Mouse (Mus musculus): ENCODE measurements around the gene Hsf4.
"Not testable (repeated sequence)": the region's sequence is repeated elsewhere in the genome, so short reads cannot be mapped to it uniquely, and the experiment has no call there.

The Hsf4 gene

GRCm38 (mm10) chr8:105286907-105287306 lies 17.3 kb downstream of the Hsf4 start:
- DNase-seq, result no peak

GRCm38 (mm10) chr8:105288231-105288630 lies 18.6 kb downstream of the Hsf4 start:
- DNase-seq, result no peak

GRCm38 (mm10) chr8:105288958-105289732 lies 19.5 kb downstream of the Hsf4 start:
- peak; percentile 96 to 97 for DNase-seq

GRCm38 (mm10) chr8:105289805-105290460 lies 20.3 kb downstream of the Hsf4 start, which contains the start of gene 4931428F04Rik:
TSS of gene 4931428F04Rik (minus strand) at chr8:105289864.
- DNase-seq, result peak; percentile 63 to 74

- DNase-seq, result peak; percentile 83 to 88
These were observed 21.1 kb downstream of the Hsf4 start for GRCm38 (mm10) chr8:105290554-105291314.

GRCm38 (mm10) chr8:105291364-105291763 lies 21.8 kb downstream of the Hsf4 start:
- not testable (repeated sequence) for DNase-seq

- not testable (repeated sequence) for DNase-seq
These were observed 22.2 kb downstream of the Hsf4 start for GRCm38 (mm10) chr8:105291802-105292201.

- DNase-seq, result no peak
These were observed 22.9 kb downstream of the Hsf4 start for GRCm38 (mm10) chr8:105292471-105292870.

- DNase-seq, result peak in 1 of 2 experiments; percentile 10
These were observed 23.8 kb downstream of the Hsf4 start for GRCm38 (mm10) chr8:105293405-105293804.

- no peak for DNase-seq
These were observed 25.2 kb downstream of the Hsf4 start for GRCm38 (mm10) chr8:105294776-105295175.

GRCm38 (mm10) chr8:105295256-105295655 lies 25.7 kb downstream of the Hsf4 start:
- peak in 1 of 2 experiments; percentile 8 for DNase-seq

- peak in 1 of 2 experiments; percentile 35 for DNase-seq
These were observed 26.4 kb downstream of the Hsf4 start, which contains the start of gene Exoc3l for GRCm38 (mm10) chr8:105295895-105296573. TSS of gene Exoc3l (minus strand) at chr8:105296101.

- DNase-seq, result peak; percentile 88 to 90
These were observed 28.1 kb downstream of the Hsf4 start, which contains the start of gene E2f4 for GRCm38 (mm10) chr8:105297511-105298192. TSS of gene E2f4 (plus strand) at chr8:105297663.

- peak; percentile 51 to 69 for DNase-seq
These were observed 29.0 kb downstream of the Hsf4 start for GRCm38 (mm10) chr8:105298351-105299252.

GRCm38 (mm10) chr8:105299962-105300361 lies 30.4 kb downstream of the Hsf4 start:
- DNase-seq, result peak in 1 of 2 experiments; percentile 18

- no peak for DNase-seq
These were observed 33.8 kb downstream of the Hsf4 start for GRCm38 (mm10) chr8:105303396-105303795.

- no peak for DNase-seq
These were observed 34.3 kb downstream of the Hsf4 start for GRCm38 (mm10) chr8:105303874-105304273.

GRCm38 (mm10) chr8:105304325-105305210 lies 35.0 kb downstream of the Hsf4 start:
- peak in 1 of 2 experiments; percentile 37 for DNase-seq

All from thymus, postnatal 36 days (tissue).